Mouse (Mus musculus): ENCODE results near the gene Zfp697. TPM values are rescaled to one million over a fixed set of nuclear protein-coding genes. Genes with fewer than 3 reads are reported as not detected.
A peak's percentile ranks its signal among the peaks of the same experiment; 100 is the strongest.

The Zfp697 gene
- polyA plus RNA-seq (2014; fragmentation: Nextera tagmentation; extraction: Ambion mirVana) = 8.2 and 12.1 TPM in 2 replicates

- WGBS (ENCODE audit: insufficient replicate concordance) = under 1% methylated on average over 42 of the region's 42 CpGs
- H3K4me3 ChIP-seq (ENCODE audit: low read depth, low read length) = peak within 1 kb of the TSS; percentile 94
- H3K27ac ChIP-seq (ENCODE audit: low read depth, low read length) = peak within 1 kb of the TSS; percentile 77
Measured at GRCm38 (mm10) chr3:98382246-98382939, at the start of gene Zfp697. Gene Zfp697 (plus strand): TSS chr3:98382461.

GRCm38 (mm10) chr3:98334010-98334409 is 48.3 kb upstream of the Zfp697 start:
- no peak for ATAC-seq (replicated peaks; ENCODE audit: insufficient number of reproducible peaks, low FRiP score, low TSS enrichment)
- H3K27ac ChIP-seq (ENCODE audit: low read depth, low read length) = no peak overlapping the region

More at GRCm38 (mm10) chr3:98382246-98382939, at the start of gene Zfp697:
- Histone ChIP-seq H3K4me2 (peak within 1 kb of the TSS; percentile 91), H3K9ac (ENCODE audit: low read depth, low read length) (peak within 1 kb of the TSS; percentile 92), H3K36me3 (ENCODE audit: control insufficient read depth, insufficient read depth, low read length) (no peaks in the 10 kb centered on the region), H3K4me1 (ENCODE audit: control insufficient read depth, insufficient read depth, low read length) (peaks cover 16% of the 10 kb centered on the region), H3K27me3 (ENCODE audit: control insufficient read depth, insufficient read depth, low read length) (no peaks in the 10 kb centered on the region), H3K9me3 (replicated peaks; ENCODE audit: control insufficient read depth, low read length) (no peaks in the 10 kb centered on the region)
- peak; percentile 77 for ATAC-seq (replicated peaks; ENCODE audit: insufficient number of reproducible peaks, low FRiP score, low TSS enrichment)

GRCm38 (mm10) chr3:98335331-98335730 is 46.9 kb upstream of the Zfp697 start:
- no peak for ATAC-seq (replicated peaks; ENCODE audit: insufficient number of reproducible peaks, low FRiP score, low TSS enrichment)
- H3K4me2 ChIP-seq = no peak overlapping the region

More at GRCm38 (mm10) chr3:98334010-98334409, 48.3 kb upstream of the Zfp697 start:
- no peaks in the 10 kb centered on the region for H3K9me3 ChIP-seq (replicated peaks; ENCODE audit: control insufficient read depth, low read length)
- no peak overlapping the region for H3K9ac ChIP-seq (ENCODE audit: low read depth, low read length)
- WGBS (ENCODE audit: insufficient replicate concordance) = 79% methylated on average over 2 of the region's 2 CpGs
- H3K4me1 ChIP-seq (ENCODE audit: control insufficient read depth, insufficient read depth, low read length) = peaks cover 5% of the 10 kb centered on the region; the same call in 1 of the 2 replicates
- peaks cover 4% of the 10 kb centered on the region; the same call in 1 of the 2 replicates for H3K36me3 ChIP-seq (ENCODE audit: control insufficient read depth, insufficient read depth, low read length)
- H3K4me2 ChIP-seq = no peak overlapping the region
- H3K27me3 ChIP-seq (ENCODE audit: control insufficient read depth, insufficient read depth, low read length) = no peaks in the 10 kb centered on the region
- H3K4me3 ChIP-seq (ENCODE audit: low read depth, low read length) = no peak overlapping the region

GRCm38 (mm10) chr3:98335886-98336285 is 46.4 kb upstream of the Zfp697 start:
- no peak for ATAC-seq (replicated peaks; ENCODE audit: insufficient number of reproducible peaks, low FRiP score, low TSS enrichment)
- Histone ChIP-seq H3K27ac (ENCODE audit: low read depth, low read length) (no peak overlapping the region), H3K4me2 (no peak overlapping the region), H3K9ac (ENCODE audit: low read depth, low read length) (no peak overlapping the region), H3K36me3 (ENCODE audit: control insufficient read depth, insufficient read depth, low read length) (peaks cover 4% of the 10 kb centered on the region; the same call in 1 of the 2 replicates), H3K4me1 (ENCODE audit: control insufficient read depth, insufficient read depth, low read length) (peaks cover 5% of the 10 kb centered on the region; the same call in 1 of the 2 replicates), H3K27me3 (ENCODE audit: control insufficient read depth, insufficient read depth, low read length) (no peaks in the 10 kb centered on the region), H3K4me3 (ENCODE audit: low read depth, low read length) (no peak overlapping the region), H3K9me3 (replicated peaks; ENCODE audit: control insufficient read depth, low read length) (no peaks in the 10 kb centered on the region)
- WGBS (ENCODE audit: insufficient replicate concordance) = 74% methylated on average over 7 of the region's 7 CpGs

More at GRCm38 (mm10) chr3:98335331-98335730, 46.9 kb upstream of the Zfp697 start:
- Histone ChIP-seq H3K36me3 (ENCODE audit: control insufficient read depth, insufficient read depth, low read length) (peaks cover 4% of the 10 kb centered on the region; the same call in 1 of the 2 replicates), H3K27me3 (ENCODE audit: control insufficient read depth, insufficient read depth, low read length) (no peaks in the 10 kb centered on the region), H3K9me3 (replicated peaks; ENCODE audit: control insufficient read depth, low read length) (no peaks in the 10 kb centered on the region), H3K4me3 (ENCODE audit: low read depth, low read length) (no peak overlapping the region), H3K27ac (ENCODE audit: low read depth, low read length) (no peak overlapping the region), H3K9ac (ENCODE audit: low read depth, low read length) (no peak overlapping the region), H3K4me1 (ENCODE audit: control insufficient read depth, insufficient read depth, low read length) (peaks cover 5% of the 10 kb centered on the region; the same call in 1 of the 2 replicates)

- Histone ChIP-seq H3K4me3 (ENCODE audit: low read depth, low read length) (no peak overlapping the region), H3K4me1 (ENCODE audit: control insufficient read depth, insufficient read depth, low read length) (peaks cover 5% of the 10 kb centered on the region; the same call in 1 of the 2 replicates), H3K36me3 (ENCODE audit: control insufficient read depth, insufficient read depth, low read length) (peaks cover 4% of the 10 kb centered on the region; the same call in 1 of the 2 replicates), H3K27ac (ENCODE audit: low read depth, low read length) (no peak overlapping the region), H3K9ac (ENCODE audit: low read depth, low read length) (no peak overlapping the region), H3K9me3 (replicated peaks; ENCODE audit: control insufficient read depth, low read length) (no peaks in the 10 kb centered on the region), H3K4me2 (no peak overlapping the region), H3K27me3 (ENCODE audit: control insufficient read depth, insufficient read depth, low read length) (no peaks in the 10 kb centered on the region)
- ATAC-seq (replicated peaks; ENCODE audit: insufficient number of reproducible peaks, low FRiP score, low TSS enrichment) = no peak
- 88% methylated on average over 22 of the region's 22 CpGs for WGBS (ENCODE audit: insufficient replicate concordance)
Measured at GRCm38 (mm10) chr3:98336661-98337654, 45.3 kb upstream of the Zfp697 start.

GRCm38 (mm10) chr3:98338584-98339041 is 43.6 kb upstream of the Zfp697 start:
- Histone ChIP-seq H3K9ac (ENCODE audit: low read depth, low read length) (peak overlapping the region; percentile 77), H3K36me3 (ENCODE audit: control insufficient read depth, insufficient read depth, low read length) (no peaks in the 10 kb centered on the region), H3K4me1 (ENCODE audit: control insufficient read depth, insufficient read depth, low read length) (peaks cover 5% of the 10 kb centered on the region; the same call in 1 of the 2 replicates), H3K9me3 (replicated peaks; ENCODE audit: control insufficient read depth, low read length) (no peaks in the 10 kb centered on the region), H3K4me3 (ENCODE audit: low read depth, low read length) (peak overlapping the region; percentile 67), H3K4me2 (peak overlapping the region; percentile 99), H3K27me3 (ENCODE audit: control insufficient read depth, insufficient read depth, low read length) (no peaks in the 10 kb centered on the region), H3K27ac (ENCODE audit: low read depth, low read length) (0 out of 2 replicates have a peak overlapping the region, but pooled peaks have one; percentile 35)
- WGBS (ENCODE audit: insufficient replicate concordance) = 8% methylated on average over 15 of the region's 15 CpGs
- ATAC-seq (replicated peaks; ENCODE audit: insufficient number of reproducible peaks, low FRiP score, low TSS enrichment) = 0 out of 2 replicates have a peak, but pooled peaks have one; percentile 55

- Histone ChIP-seq H3K4me1 (ENCODE audit: control insufficient read depth, insufficient read depth, low read length) (peaks cover 5% of the 10 kb centered on the region; the same call in 1 of the 2 replicates), H3K4me3 (ENCODE audit: low read depth, low read length) (peak overlapping the region; percentile 67), H3K9ac (ENCODE audit: low read depth, low read length) (peak overlapping the region; percentile 77), H3K27ac (ENCODE audit: low read depth, low read length) (0 out of 2 replicates have a peak overlapping the region, but pooled peaks have one; percentile 35), H3K36me3 (ENCODE audit: control insufficient read depth, insufficient read depth, low read length) (no peaks in the 10 kb centered on the region), H3K4me2 (peak overlapping the region; percentile 99), H3K9me3 (replicated peaks; ENCODE audit: control insufficient read depth, low read length) (no peaks in the 10 kb centered on the region), H3K27me3 (ENCODE audit: control insufficient read depth, insufficient read depth, low read length) (no peaks in the 10 kb centered on the region)
- ATAC-seq (replicated peaks; ENCODE audit: insufficient number of reproducible peaks, low FRiP score, low TSS enrichment) = peak; percentile 20; the same call in 1 of the 2 replicates
- under 1% methylated on average over 46 of the region's 46 CpGs for WGBS (ENCODE audit: insufficient replicate concordance)
Measured at GRCm38 (mm10) chr3:98339097-98339705, 43.1 kb upstream of the Zfp697 start.
